Mouse (Mus musculus): Measurements from ENCODE around the gene Clcnka. TPM values are rescaled to one million over a fixed set of nuclear protein-coding genes. Genes with fewer than 3 reads are reported as not detected.
A peak's percentile ranks its signal among the peaks of the same experiment; 100 is the strongest.

The Clcnka gene
- 7.6 and 8.5 TPM in 2 replicates for polyA plus RNA-seq (2015; fragmentation: Nextera tagmentation; extraction: Ambion mirVana)

DNA sequence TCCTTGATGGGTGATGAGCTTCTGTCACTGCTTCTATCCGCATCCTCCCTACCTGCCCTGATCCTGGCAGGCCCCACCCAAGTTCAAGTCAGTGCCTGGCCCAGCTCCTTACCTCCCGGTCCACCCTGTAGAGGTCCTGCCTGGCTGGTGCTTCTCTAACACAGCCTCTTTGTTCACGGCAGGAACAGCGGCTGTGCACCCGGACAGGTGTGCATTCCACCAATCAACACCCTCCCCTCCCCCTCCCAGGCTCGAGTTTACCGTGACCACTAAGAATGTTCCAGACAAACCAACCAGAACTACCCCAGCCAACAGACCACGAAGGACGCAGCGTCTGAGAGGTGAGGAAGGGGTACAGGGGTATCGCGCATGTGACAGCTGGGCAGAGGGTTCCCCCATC lies at the start of gene Clcnka:
Gene Clcnka (minus strand): TSS at position 180 of the 400 bp plus-strand sequence.
- WGBS = 45% methylated on average over 12 of the region's 12 CpGs
- ATAC-seq (replicated peaks; ENCODE audit: low FRiP score) = peak; percentile 57

DNA sequence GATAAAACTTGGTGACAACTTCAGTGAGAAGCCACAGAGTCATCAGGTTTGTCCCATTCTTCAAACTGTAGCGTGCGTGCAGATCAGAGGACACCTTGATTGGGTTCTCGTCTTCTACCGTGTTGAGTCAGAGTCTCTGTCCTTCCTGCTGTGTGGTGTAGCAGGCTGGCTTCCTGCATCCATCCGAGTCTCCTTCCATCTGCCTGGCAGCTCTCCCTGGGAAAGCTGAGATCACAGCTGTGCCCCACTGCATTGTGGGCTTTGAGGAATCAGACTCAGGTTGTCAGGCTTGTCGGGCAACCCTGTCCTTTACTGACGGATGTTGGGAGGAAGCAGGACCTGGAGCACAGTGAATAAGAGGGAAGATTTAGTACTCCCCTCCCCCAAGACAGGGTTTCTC lies 47.7 kb upstream of the Clcnka start:
- Histone ChIP-seq H3K27ac (no peak overlapping the region), H3K4me3 (replicated peaks) (no peak overlapping the region), H3K36me3 (peaks cover 40% of the 10 kb centered on the region), H3K4me2 (0 out of 2 replicates have a peak overlapping the region, but pooled peaks have one; percentile 85), H3K9me3 (replicated peaks) (no peaks in the 10 kb centered on the region), H3K9ac (peak overlapping the region; percentile 96; the same call in 1 of the 2 replicates), H3K27me3 (no peaks in the 10 kb centered on the region), H3K4me1 (peaks cover 25% of the 10 kb centered on the region)
- WGBS = 68% methylated on average over 7 of the region's 7 CpGs
- no peak for ATAC-seq (replicated peaks; ENCODE audit: low FRiP score)

More for the DNA sequence above, at the start of gene Clcnka:
- H3K27me3 ChIP-seq = no peaks in the 10 kb centered on the region
- H3K4me1 ChIP-seq = peaks cover 28% of the 10 kb centered on the region
- H3K4me3 ChIP-seq (replicated peaks) = no peak within 1 kb of the TSS
- no peaks in the 10 kb centered on the region for H3K9me3 ChIP-seq (replicated peaks)
- H3K36me3 ChIP-seq = no peaks in the 10 kb centered on the region
- peak within 1 kb of the TSS; percentile 5; the same call in 1 of the 2 replicates for H3K4me2 ChIP-seq
- no peak within 1 kb of the TSS for H3K27ac ChIP-seq
- H3K9ac ChIP-seq = no peak within 1 kb of the TSS

DNA sequence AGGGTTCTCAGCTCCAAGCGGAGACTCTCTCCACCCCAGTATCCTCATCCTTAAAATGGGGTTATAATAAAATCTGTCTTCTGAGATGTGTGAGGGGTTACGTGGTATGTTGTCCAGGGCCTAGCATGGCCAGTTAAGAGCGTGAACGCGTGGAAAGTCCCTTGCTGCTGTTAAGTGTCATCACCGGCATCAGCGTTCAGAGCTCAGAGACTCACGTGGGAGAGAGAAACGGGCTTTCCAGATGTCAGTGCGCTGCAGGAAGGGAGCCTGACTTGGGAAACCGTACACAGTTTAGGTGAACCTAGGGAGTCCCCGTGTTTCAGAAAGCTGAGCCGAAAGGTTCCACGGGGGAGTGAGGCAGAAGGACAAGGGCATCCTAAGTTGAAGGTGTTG lies 46.8 kb upstream of the Clcnka start:
- Histone ChIP-seq H3K4me1 (peaks cover 25% of the 10 kb centered on the region), H3K9me3 (replicated peaks) (no peaks in the 10 kb centered on the region), H3K36me3 (peaks cover 35% of the 10 kb centered on the region), H3K4me3 (replicated peaks) (peak overlapping the region; percentile 99), H3K27ac (peak overlapping the region; percentile 76; the same call in 1 of the 2 replicates), H3K9ac (peak overlapping the region; percentile 96), H3K4me2 (peak overlapping the region; percentile 85), H3K27me3 (no peaks in the 10 kb centered on the region)
- 0 out of 2 replicates have a peak, but pooled peaks have one; percentile 2 for ATAC-seq (replicated peaks; ENCODE audit: low FRiP score)
- WGBS = 8% methylated on average over 14 of the region's 14 CpGs

DNA sequence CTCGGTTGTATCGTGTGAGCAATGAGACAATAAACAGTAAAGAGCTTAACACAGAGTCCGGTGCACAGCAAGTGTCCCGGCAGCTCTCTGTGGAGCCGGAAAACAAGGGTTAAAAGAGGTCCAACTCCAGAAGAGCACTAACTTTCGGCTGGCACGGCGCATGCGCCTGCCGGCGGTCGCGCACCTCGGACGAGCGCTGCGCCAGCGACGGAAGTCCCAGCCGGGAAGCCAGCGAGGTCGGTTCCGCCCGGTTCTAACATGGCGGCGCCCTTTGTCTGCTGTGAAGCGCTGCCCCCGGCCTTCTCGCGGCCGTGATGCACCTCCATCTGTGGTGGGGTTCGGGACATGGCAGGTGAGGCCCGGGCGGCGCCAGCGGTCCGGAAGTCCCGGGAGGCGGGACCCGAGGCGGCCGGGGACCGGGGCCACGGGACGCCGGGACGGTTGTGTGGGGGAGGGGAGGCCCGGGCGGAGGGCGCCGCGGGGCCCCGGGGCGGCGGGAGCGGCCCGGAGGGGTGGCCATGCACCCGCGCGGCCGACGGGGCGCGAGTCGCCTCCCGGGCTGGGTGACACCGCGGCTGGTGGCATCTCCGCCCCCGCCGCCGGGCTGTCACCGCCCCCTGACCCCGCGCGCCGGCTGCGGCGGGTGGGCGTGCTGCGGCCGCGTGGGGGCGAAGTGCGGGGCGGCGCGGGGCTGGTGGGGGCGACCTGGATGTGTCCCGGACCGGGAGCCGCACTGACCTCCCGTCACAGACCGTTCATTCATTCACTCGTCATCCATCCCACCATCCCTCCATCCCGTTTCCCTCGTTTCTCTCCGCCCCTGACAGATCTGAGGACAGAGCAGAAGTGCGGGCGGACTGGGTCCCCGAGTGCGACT lies 46.2 kb upstream of the Clcnka start, which contains the start of gene Zbtb17:
Gene Zbtb17 (plus strand): TSS at position 204 of the 877 bp plus-strand sequence.
- Histone ChIP-seq H3K4me2 (peak within 1 kb of the TSS; percentile 85), H3K27ac (peak within 1 kb of the TSS; percentile 76), H3K9ac (peak within 1 kb of the TSS; percentile 96), H3K36me3 (peaks cover 29% of the 10 kb centered on the region), H3K4me1 (peaks cover 25% of the 10 kb centered on the region), H3K27me3 (no peaks in the 10 kb centered on the region), H3K9me3 (replicated peaks) (no peaks in the 10 kb centered on the region), H3K4me3 (replicated peaks) (peak within 1 kb of the TSS; percentile 99)
- WGBS = under 1% methylated on average over 82 of the region's 102 CpGs
- peak; percentile 91 for ATAC-seq (replicated peaks; ENCODE audit: low FRiP score)

DNA sequence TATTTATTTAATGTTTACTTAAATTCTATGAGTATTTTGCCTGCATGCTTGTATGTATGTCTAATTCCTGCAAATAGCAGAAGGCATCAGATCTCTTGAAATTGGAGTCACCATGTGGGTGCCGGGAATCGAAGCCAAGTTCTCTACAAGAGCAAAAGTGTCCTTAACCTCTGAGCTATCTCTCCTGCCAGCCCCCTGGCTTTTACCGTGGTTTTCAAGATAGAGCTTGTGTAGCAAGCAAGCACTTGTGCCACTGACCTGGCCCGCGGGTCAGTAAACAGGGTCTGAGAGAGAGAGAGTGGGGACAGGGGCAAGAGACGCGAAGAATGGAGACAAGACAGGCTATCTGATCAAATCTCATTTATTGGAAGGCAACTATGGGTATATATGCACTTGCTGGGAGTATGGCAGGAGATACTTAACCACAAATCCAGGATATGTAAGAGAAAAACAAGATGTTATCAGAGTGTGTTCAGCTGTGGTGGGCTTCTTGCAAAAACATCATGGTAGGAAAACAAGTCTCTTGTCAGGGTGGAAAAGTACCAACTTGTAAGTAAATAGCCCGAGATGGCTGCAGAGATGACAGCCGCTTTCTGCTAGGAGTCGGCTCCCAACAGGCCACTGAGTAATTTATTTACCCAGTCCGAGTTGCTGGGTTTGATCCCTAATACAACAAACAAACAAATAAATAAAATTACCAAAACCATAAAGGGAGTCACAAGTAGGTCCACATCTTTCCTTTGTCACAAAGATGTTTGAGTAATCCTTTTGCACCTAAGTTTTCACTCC lies 45.3 kb upstream of the Clcnka start:
- WGBS = 43% methylated on average over 11 of the region's 11 CpGs
- Histone ChIP-seq H3K9me3 (replicated peaks) (no peaks in the 10 kb centered on the region), H3K9ac (peak overlapping the region; percentile 96), H3K4me2 (peak overlapping the region; percentile 85), H3K27me3 (no peaks in the 10 kb centered on the region), H3K27ac (peak overlapping the region; percentile 49; the same call in 1 of the 2 replicates), H3K4me1 (peaks cover 27% of the 10 kb centered on the region), H3K4me3 (replicated peaks) (peak overlapping the region; percentile 99), H3K36me3 (peaks cover 21% of the 10 kb centered on the region)
- ATAC-seq (replicated peaks; ENCODE audit: low FRiP score) = no peak

DNA sequence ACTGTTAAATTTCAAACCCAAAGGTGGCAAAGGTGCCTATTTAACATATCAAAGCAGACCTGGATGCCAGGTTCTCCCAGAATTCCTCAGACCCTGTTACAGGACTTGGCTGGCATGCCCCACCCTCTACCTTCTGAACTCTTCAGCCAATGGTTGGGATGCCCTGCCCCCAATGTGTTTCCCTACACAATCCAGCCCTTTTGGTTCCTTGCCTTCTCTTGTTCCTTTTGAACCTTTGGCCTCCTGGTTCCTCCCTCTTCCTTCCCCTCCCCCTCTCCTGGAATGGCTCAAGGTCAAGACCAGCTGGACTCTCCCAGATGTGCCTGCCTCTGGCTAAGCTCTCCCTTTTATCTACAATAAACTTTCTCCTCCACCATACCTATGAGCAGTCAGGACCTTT lies 42.4 kb upstream of the Clcnka start:
- Histone ChIP-seq H3K4me3 (replicated peaks) (no peak overlapping the region), H3K27me3 (no peaks in the 10 kb centered on the region), H3K9ac (no peak overlapping the region), H3K36me3 (no peaks in the 10 kb centered on the region), H3K4me1 (peaks cover 20% of the 10 kb centered on the region), H3K9me3 (replicated peaks) (no peaks in the 10 kb centered on the region), H3K27ac (no peak overlapping the region), H3K4me2 (no peak overlapping the region)
- ATAC-seq (replicated peaks; ENCODE audit: low FRiP score) = 0 out of 2 replicates have a peak, but pooled peaks have one; percentile 28

DNA sequence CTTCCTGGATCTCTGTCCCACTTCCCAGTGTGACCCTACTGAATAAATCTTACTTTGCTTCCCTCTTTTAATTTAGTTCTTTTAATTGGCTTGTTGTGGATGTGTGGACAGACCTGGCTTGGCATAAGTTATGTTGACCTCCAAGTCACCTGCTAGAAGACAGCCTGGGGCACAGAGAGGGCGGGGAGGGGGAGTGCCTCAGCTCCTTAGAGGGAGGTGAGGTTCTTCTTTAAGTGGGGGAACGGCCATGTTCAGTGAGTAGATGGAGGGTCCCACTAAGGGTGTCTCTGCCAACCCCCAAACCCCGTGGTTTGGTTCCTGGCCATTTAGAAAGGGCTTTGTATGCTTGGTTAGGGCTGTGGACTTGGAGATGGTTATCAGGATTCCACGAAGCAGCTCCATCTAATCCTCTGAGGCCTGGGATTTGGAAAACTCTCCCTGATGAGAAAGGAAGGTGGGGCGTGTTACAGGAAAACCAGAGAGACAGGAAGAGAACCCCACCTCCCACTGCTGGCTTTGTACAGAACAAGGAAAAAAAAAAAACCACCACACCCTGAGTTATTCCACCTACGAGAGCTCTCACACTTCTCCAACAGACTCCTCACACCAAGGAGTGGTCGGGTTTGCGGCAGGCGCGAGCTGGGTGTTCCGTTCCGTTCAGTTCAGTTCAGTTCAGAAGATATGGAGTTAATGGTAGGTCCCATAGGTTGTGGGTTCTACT lies 40.7 kb upstream of the Clcnka start:
- Histone ChIP-seq H3K4me2 (no peak overlapping the region), H3K9ac (no peak overlapping the region), H3K36me3 (no peaks in the 10 kb centered on the region), H3K27me3 (no peaks in the 10 kb centered on the region), H3K9me3 (replicated peaks) (no peaks in the 10 kb centered on the region), H3K4me1 (peaks cover 12% of the 10 kb centered on the region), H3K4me3 (replicated peaks) (no peak overlapping the region), H3K27ac (no peak overlapping the region)
- WGBS = 75% methylated on average over 12 of the region's 12 CpGs
- no peak for ATAC-seq (replicated peaks; ENCODE audit: low FRiP score)

DNA sequence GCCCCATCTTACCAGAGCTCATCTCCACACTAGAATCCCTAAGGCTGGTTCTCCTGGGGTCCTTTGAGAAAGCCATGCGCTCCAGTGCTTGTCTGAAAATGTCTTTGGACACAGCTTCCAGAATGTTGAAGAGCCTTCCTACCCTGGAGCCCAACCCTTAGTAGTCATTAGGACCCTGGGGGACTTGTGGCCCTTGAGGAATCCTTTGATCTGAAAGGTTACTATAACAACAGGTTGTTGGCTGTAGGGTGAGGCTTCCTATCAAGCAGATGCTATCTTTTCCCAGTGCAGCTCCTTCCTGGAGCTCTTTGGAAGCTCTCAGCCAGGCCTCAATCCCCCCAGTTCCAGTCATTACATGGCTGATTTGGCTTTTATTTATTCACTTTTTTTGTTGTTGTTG lies 37.5 kb upstream of the Clcnka start, which contains the start of gene Srarp:
Gene Srarp (minus strand): TSS at position 132 of the 400 bp plus-strand sequence.
- H3K4me2 ChIP-seq = no peak within 1 kb of the TSS
- no peak within 1 kb of the TSS for H3K4me3 ChIP-seq (replicated peaks)
- no peak within 1 kb of the TSS for H3K9ac ChIP-seq
- H3K27me3 ChIP-seq = no peaks in the 10 kb centered on the region
- no peaks in the 10 kb centered on the region for H3K36me3 ChIP-seq
- ATAC-seq (replicated peaks; ENCODE audit: low FRiP score) = no peak
- 0 out of 2 replicates have a peak, but pooled peaks cover 3% of the 10 kb centered on the region for H3K4me1 ChIP-seq
- 77% methylated on average over 1 of the region's 1 CpGs for WGBS
- no peak within 1 kb of the TSS for H3K27ac ChIP-seq
- H3K9me3 ChIP-seq (replicated peaks) = no peaks in the 10 kb centered on the region

DNA sequence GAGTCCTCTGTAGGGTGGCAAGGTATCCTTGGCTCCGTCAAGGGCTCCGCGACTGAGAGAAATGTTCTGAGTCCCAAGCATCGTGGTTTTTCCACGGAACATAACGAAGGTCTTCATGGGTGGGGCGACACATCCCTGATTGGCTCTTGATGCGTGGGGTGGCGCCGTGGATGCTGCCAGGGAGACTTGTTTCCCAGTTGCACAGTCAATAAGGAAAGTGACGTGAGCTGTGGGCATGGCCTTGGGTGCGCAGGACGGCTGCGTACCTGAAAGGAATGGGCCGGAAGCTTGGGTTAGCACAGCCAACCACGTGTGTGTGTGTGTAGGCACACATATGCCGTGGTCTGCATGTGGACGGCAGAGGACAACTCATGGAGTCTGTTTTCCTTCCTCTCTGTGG lies 34.7 kb upstream of the Clcnka start:
- no peak for ATAC-seq (replicated peaks; ENCODE audit: low FRiP score)
- Histone ChIP-seq H3K9me3 (replicated peaks) (no peaks in the 10 kb centered on the region), H3K4me2 (no peak overlapping the region), H3K4me3 (replicated peaks) (no peak overlapping the region), H3K4me1 (no peaks in the 10 kb centered on the region), H3K27ac (no peak overlapping the region), H3K27me3 (no peaks in the 10 kb centered on the region), H3K9ac (no peak overlapping the region), H3K36me3 (no peaks in the 10 kb centered on the region)
- WGBS = 84% methylated on average over 18 of the region's 18 CpGs

DNA sequence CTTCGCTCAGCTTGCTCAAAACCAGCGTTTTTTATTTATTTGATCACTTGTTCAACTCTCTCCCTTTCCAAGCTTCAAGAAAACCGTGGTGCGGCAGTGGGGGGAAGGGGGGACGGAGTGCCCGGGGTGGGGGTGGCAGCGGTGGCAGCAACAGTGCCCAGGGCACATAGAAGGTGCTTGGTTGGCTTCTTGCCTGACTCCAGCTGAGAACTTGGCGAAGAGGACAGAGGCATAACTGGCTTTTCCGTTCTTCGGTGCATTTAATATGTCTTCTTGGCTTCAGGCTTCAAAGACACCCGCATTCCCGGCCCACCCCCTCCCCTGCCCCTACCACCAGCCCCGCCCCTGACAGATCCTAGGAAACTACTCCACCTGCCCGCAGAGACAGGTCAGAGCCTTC lies 34.1 kb upstream of the Clcnka start:
- Histone ChIP-seq H3K36me3 (no peaks in the 10 kb centered on the region), H3K9me3 (replicated peaks) (no peaks in the 10 kb centered on the region), H3K4me3 (replicated peaks) (no peak overlapping the region), H3K27me3 (no peaks in the 10 kb centered on the region), H3K9ac (no peak overlapping the region), H3K4me2 (no peak overlapping the region), H3K27ac (no peak overlapping the region), H3K4me1 (no peaks in the 10 kb centered on the region)
- WGBS = 53% methylated on average over 14 of the region's 14 CpGs
- ATAC-seq (replicated peaks; ENCODE audit: low FRiP score) = no peak

DNA sequence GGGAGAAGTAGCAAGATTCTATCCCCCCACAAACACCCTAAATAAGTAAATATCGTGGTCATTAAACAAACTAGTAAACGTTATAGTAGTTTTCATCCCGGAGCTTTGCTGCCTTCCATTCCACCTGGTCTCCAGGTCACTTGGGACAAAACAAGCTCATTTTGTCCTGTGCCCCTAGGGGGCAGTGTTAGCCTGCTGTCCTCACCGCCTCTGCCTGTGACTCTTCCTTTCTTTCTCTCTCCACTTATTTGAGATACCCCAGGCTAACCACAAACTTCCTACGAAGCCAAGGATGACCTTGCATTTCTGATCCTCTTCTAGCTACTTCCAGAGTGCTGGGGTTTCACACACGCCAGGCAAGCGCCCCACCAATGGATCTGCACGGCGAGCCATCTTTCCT lies 32.5 kb upstream of the Clcnka start:
- Histone ChIP-seq H3K27me3 (no peaks in the 10 kb centered on the region), H3K27ac (no peak overlapping the region), H3K36me3 (no peaks in the 10 kb centered on the region), H3K4me3 (replicated peaks) (no peak overlapping the region), H3K4me1 (peaks cover 15% of the 10 kb centered on the region), H3K9ac (no peak overlapping the region), H3K4me2 (no peak overlapping the region), H3K9me3 (replicated peaks) (no peaks in the 10 kb centered on the region)
- WGBS = 47% methylated on average over 9 of the region's 9 CpGs
- no peak for ATAC-seq (replicated peaks; ENCODE audit: low FRiP score)

Measured in kidney, embryonic 15.5 days (tissue).